Mouse (Mus musculus) olfactory bulb, adult 2 months (tissue): ENCODE results near the gene Gm17662.

Source experiments
- CTCF ChIP-seq: fragments of 200-500 bp; IDR thresholded peaks from 2 replicates; pipeline ENCODE4 v1.5.1; 2012; ENCODE audit warnings: low read depth, mild to moderate bottlenecking, low read length, moderate library complexity; ENCODE audit not compliant: insufficient read depth
- POLR2A ChIP-seq: fragments of 200-500 bp; IDR thresholded peaks from 2 replicates; pipeline ENCODE4 v1.6.1; 2012; ENCODE audit warnings: mild to moderate bottlenecking, low read depth, low read length, moderate library complexity; ENCODE audit not compliant: insufficient read depth

GRCm38 (mm10) chr4:104835096-104835495 is 22.0 kb upstream of the Gm17662 start:
- TF ChIP-seq CTCF (no peak), POLR2A (no peak)
